Mouse (Mus musculus): ENCODE data around the gene Kpna3. TPM values are rescaled to one million over a fixed set of nuclear protein-coding genes. Genes with fewer than 3 reads are reported as not detected.
A peak's percentile ranks its signal among the peaks of the same experiment; 100 is the strongest.
"Not testable (repeated sequence)": the region's sequence is repeated elsewhere in the genome, so short reads cannot be mapped to it uniquely, and the experiment has no call there.

Kpna3 gene
- polyA plus RNA-seq, 1 experiment, result 129 TPM

DNA sequence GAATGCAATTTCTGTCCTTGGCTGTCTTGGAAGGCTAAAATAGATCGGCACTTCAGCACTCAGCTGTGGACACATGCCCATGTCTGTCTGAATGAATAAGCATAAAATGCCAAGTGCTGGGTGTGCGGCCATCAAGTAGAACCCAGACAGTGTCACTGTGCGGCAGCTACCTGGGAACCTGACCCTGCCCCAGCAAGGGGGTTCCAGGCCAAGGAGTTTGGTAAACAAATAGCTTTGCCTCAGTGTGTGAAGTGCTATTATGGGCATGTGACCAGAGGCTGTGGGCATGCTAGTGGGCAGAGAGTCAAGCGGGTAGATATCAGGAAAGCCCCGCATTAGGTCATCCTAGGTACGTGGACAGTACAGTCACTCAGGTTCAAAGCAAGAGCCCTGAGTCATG, 8.1 kb upstream of the Kpna3 start:
- TF ChIP-seq CTCF (IDR thresholded peaks at IDR 0.05; ENCODE audit: low read depth, low read length) (no peak), POLR2A (IDR thresholded peaks at IDR 0.05; ENCODE audit: insufficient read depth, low read length) (no peak), EP300 (IDR thresholded peaks at IDR 0.05; ENCODE audit: insufficient read depth, low read depth, low read length) (no peak)
- Histone ChIP-seq H3K27me3 (ENCODE audit: control insufficient read depth, insufficient read depth, low read length, poor library complexity, severe bottlenecking) (no peaks in the 10 kb centered on the region), H3K9ac (ENCODE audit: low read depth, poor library complexity, severe bottlenecking) (no peak overlapping the region), H3K36me3 (ENCODE audit: control insufficient read depth, insufficient read depth, low read length, poor library complexity, severe bottlenecking) (no peaks in the 10 kb centered on the region), H3K4me1 (ENCODE audit: control insufficient read depth, insufficient read depth, low read length) (no peaks in the 10 kb centered on the region), H3K9me3 (replicated peaks; ENCODE audit: control insufficient read depth, insufficient read depth, low read length, poor library complexity, severe bottlenecking) (no peaks in the 10 kb centered on the region), H3K4me3 (ENCODE audit: low read depth, low read length) (no peak overlapping the region), H3K27ac (ENCODE audit: insufficient read depth, low read length) (no peak overlapping the region)

DNA sequence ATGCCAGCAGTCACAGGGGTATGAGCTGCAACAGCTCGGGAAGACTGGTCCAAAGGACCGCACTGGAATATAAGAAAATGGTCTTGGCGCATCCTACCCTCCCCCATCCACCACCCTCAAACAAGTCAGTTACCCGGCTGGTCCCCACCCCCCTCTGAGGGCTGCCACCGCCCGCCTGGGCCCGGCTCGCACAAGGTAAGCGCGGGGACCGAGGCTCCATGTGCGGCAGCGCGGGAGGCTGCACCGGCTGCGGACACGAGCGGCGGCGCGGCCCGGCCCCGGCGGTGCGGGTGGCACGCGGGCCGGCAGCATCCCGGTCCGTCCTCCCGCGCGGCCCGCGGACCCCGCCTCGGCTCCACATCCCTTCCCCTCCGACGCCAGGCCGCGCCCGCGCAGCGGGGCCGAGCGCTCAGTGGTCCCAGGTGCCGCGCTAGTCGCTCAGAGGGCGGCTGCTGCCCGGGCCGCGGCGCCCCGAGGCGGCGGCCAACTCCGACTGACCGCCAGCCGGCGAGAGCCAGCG, 473 bp downstream of the Kpna3 start:
- no peak for TF ChIP-seq EP300 (IDR thresholded peaks at IDR 0.05; ENCODE audit: insufficient read depth, low read depth, low read length)
- TF ChIP-seq CTCF (IDR thresholded peaks at IDR 0.05; ENCODE audit: low read depth, low read length), result no peak
- TF ChIP-seq POLR2A (IDR thresholded peaks at IDR 0.05; ENCODE audit: insufficient read depth, low read length), result no peak
- H3K4me1 ChIP-seq (ENCODE audit: control insufficient read depth, insufficient read depth, low read length), result peaks cover 1% of the 10 kb centered on the region
- H3K4me3 ChIP-seq (ENCODE audit: low read depth, low read length), result peak overlapping the region; percentile 94
- no peaks in the 10 kb centered on the region for H3K9me3 ChIP-seq (replicated peaks; ENCODE audit: control insufficient read depth, insufficient read depth, low read length, poor library complexity, severe bottlenecking)
- no peaks in the 10 kb centered on the region for H3K27me3 ChIP-seq (ENCODE audit: control insufficient read depth, insufficient read depth, low read length, poor library complexity, severe bottlenecking)
- H3K27ac ChIP-seq (ENCODE audit: insufficient read depth, low read length), result no peak overlapping the region
- peak overlapping the region; percentile 99 for H3K9ac ChIP-seq (ENCODE audit: low read depth, poor library complexity, severe bottlenecking)
- H3K36me3 ChIP-seq (ENCODE audit: control insufficient read depth, insufficient read depth, low read length, poor library complexity, severe bottlenecking), result no peaks in the 10 kb centered on the region

DNA sequence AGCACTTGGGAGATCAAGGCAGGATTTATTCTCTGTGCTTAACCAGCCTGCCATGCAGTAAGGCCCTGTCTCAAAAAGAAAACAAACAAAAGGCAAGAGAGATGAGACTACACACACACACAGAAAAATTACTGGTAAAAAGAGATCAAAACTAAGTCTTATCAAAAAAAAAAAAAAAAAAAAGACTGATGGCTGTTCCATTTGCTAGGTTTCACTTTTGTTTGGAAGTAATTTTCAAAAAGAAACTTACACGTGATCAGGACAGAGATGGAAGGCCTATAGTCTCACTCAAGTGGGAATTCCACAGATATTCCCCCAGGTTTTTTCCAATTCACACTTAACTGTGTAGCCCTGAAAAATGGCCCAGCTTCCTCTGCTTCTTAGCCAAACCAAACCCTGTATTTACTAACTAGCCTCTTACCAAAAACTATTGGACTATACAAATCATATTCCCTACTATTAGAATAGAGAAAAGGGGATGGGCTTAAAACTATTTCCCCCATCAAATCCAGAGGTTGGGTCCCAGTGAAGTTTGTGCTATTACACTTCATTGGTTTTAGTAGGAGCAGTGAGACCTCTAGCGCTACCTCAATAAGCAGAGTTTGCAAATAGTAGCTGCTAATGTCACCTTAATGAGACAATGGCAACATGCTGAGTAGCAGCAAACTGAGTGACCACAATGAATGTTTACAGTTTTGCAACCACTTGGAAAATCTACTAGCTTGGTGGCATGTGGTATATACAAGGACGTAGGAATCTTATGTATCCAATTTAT, 1.3 kb downstream of the Kpna3 start:
- Histone ChIP-seq H3K4me3 (ENCODE audit: low read depth, low read length) (peak overlapping the region; percentile 54), H3K9ac (ENCODE audit: low read depth, poor library complexity, severe bottlenecking) (peak overlapping the region; percentile 99), H3K9me3 (replicated peaks; ENCODE audit: control insufficient read depth, insufficient read depth, low read length, poor library complexity, severe bottlenecking) (no peaks in the 10 kb centered on the region), H3K4me1 (ENCODE audit: control insufficient read depth, insufficient read depth, low read length) (peaks cover 1% of the 10 kb centered on the region), H3K27ac (ENCODE audit: insufficient read depth, low read length) (no peak overlapping the region), H3K27me3 (ENCODE audit: control insufficient read depth, insufficient read depth, low read length, poor library complexity, severe bottlenecking) (no peaks in the 10 kb centered on the region), H3K36me3 (ENCODE audit: control insufficient read depth, insufficient read depth, low read length, poor library complexity, severe bottlenecking) (no peaks in the 10 kb centered on the region)
- TF ChIP-seq EP300 (IDR thresholded peaks at IDR 0.05; ENCODE audit: insufficient read depth, low read depth, low read length) (no peak), POLR2A (IDR thresholded peaks at IDR 0.05; ENCODE audit: insufficient read depth, low read length) (no peak), CTCF (IDR thresholded peaks at IDR 0.05; ENCODE audit: low read depth, low read length) (no peak)

DNA sequence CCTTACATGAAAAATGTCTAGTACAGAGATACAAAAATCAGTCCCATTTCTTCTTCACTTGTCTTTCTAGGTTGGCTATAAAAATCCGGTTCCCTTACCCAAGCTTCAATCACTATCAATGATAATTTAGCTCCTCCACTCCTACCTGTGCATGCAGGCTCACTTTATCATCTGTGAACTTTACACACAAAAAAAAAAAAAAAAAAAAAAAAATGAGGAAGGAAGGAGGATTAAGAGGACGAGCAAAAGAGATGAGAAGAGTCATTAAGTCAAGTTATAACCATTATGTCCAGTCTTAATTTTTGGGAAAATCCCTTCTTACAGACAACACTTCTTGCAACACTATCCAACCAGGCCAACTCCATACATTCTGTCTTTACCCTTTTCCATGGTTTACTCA, 2.8 kb downstream of the Kpna3 start:
- TF ChIP-seq EP300 (IDR thresholded peaks at IDR 0.05; ENCODE audit: insufficient read depth, low read depth, low read length), result no peak
- no peak for TF ChIP-seq CTCF (IDR thresholded peaks at IDR 0.05; ENCODE audit: low read depth, low read length)
- no peak for TF ChIP-seq POLR2A (IDR thresholded peaks at IDR 0.05; ENCODE audit: insufficient read depth, low read length)
- no peaks in the 10 kb centered on the region for H3K36me3 ChIP-seq (ENCODE audit: control insufficient read depth, insufficient read depth, low read length, poor library complexity, severe bottlenecking)
- H3K4me1 ChIP-seq (ENCODE audit: control insufficient read depth, insufficient read depth, low read length), result peaks cover 1% of the 10 kb centered on the region
- no peaks in the 10 kb centered on the region for H3K27me3 ChIP-seq (ENCODE audit: control insufficient read depth, insufficient read depth, low read length, poor library complexity, severe bottlenecking)
- H3K27ac ChIP-seq (ENCODE audit: insufficient read depth, low read length), result no peak overlapping the region
- H3K9ac ChIP-seq (ENCODE audit: low read depth, poor library complexity, severe bottlenecking), result no peak overlapping the region
- H3K9me3 ChIP-seq (replicated peaks; ENCODE audit: control insufficient read depth, insufficient read depth, low read length, poor library complexity, severe bottlenecking), result no peaks in the 10 kb centered on the region
- no peak overlapping the region for H3K4me3 ChIP-seq (ENCODE audit: low read depth, low read length)

DNA sequence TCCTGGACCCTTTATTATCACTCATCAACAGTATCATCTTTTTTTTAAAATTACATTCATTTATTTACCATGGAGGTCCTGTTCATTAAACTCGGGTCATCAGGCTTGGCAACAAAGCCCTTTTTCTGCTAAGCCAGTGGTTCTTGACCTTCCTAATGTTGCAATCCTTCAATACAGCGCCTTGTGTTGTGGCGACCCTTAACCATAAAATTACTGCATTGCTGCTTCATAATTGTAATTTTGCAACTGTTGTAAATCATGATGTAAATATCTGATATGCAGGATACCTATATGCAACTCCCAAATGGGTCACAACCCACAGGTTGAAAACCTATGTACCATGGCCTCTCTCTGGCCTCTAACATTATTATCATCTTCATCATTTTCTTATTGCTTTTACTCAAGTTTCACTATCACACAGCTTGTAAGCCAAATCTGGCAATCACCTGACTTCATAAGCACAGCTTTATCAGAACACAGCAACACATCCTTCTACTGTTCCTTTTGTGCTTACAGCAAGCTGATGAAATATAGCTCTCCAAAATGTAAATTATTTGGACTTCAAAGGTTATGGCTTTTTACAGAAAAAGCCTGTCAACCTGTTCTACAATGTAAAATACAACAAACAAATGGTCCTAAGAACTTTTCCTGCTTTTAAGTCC, 11.4 kb downstream of the Kpna3 start:
- no peak overlapping the region for H3K4me3 ChIP-seq (ENCODE audit: low read depth, low read length)
- H3K27ac ChIP-seq (ENCODE audit: insufficient read depth, low read length), result no peak overlapping the region
- TF ChIP-seq EP300 (IDR thresholded peaks at IDR 0.05; ENCODE audit: insufficient read depth, low read depth, low read length) (no peak), POLR2A (IDR thresholded peaks at IDR 0.05; ENCODE audit: insufficient read depth, low read length) (no peak)
- no peaks in the 10 kb centered on the region for H3K36me3 ChIP-seq (ENCODE audit: control insufficient read depth, insufficient read depth, low read length, poor library complexity, severe bottlenecking)
- no peaks in the 10 kb centered on the region for H3K9me3 ChIP-seq (replicated peaks; ENCODE audit: control insufficient read depth, insufficient read depth, low read length, poor library complexity, severe bottlenecking)
- no peaks in the 10 kb centered on the region for H3K4me1 ChIP-seq (ENCODE audit: control insufficient read depth, insufficient read depth, low read length)
- no peak overlapping the region; the same call in 1 of the 2 replicates for H3K9ac ChIP-seq (ENCODE audit: low read depth, poor library complexity, severe bottlenecking)
- no peaks in the 10 kb centered on the region for H3K27me3 ChIP-seq (ENCODE audit: control insufficient read depth, insufficient read depth, low read length, poor library complexity, severe bottlenecking)

DNA sequence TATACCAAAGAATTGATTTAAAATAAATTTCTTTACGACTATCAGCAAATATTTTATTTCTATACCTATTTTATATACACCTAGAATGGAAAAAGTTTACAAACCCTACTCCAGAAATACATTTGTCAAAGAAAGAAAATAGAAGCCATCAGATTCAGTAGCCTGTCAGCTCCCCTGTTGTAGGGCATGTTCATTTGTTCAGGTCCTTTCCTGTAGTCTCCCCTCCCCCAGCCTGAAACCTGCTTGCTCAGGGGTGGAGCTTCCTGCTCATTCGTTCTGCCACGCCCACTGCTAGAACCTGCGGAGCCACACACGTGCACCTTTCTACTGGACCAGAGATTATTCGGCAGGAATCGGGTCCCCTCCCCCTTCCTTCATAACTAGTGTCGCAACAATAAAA, 12.6 kb downstream of the Kpna3 start:
- H3K36me3 ChIP-seq (ENCODE audit: control insufficient read depth, insufficient read depth, low read length, poor library complexity, severe bottlenecking); H3K4me3 ChIP-seq (ENCODE audit: low read depth, low read length); H3K4me1 ChIP-seq (ENCODE audit: control insufficient read depth, insufficient read depth, low read length); H3K9me3 ChIP-seq (replicated peaks; ENCODE audit: control insufficient read depth, insufficient read depth, low read length, poor library complexity, severe bottlenecking); H3K9ac ChIP-seq (ENCODE audit: low read depth, poor library complexity, severe bottlenecking); H3K27me3 ChIP-seq (ENCODE audit: control insufficient read depth, insufficient read depth, low read length, poor library complexity, severe bottlenecking); H3K27ac ChIP-seq (ENCODE audit: insufficient read depth, low read length): not testable (repeated sequence)

All from ES-Bruce4 (cell line).